Mouse (Mus musculus): ENCODE results near the gene E2f4. TPM values are rescaled to one million over a fixed set of nuclear protein-coding genes. Genes with fewer than 3 reads are reported as not detected.

The E2f4 gene
- 10 to 100 TPM; 57.3 to 62.0 TPM for total RNA-seq (2023)

GRCm38 (mm10) chr8:105297511-105298192, at the start of gene E2f4:
TSS of gene E2f4 (plus strand) at chr8:105297663.

GRCm38 (mm10) chr8:105254966-105255350, 42.5 kb upstream of the E2f4 start, which contains the start of gene B3gnt9:
TSS of gene B3gnt9 (minus strand) at chr8:105255153.

GRCm38 (mm10) chr8:105264024-105264982, 33.2 kb upstream of the E2f4 start, which contains the start of the genes Tradd and Fbxl8:
TSS of gene Tradd (minus strand) at chr8:105264609.
TSS of gene Fbxl8 (plus strand) at chr8:105264648.

GRCm38 (mm10) chr8:105269461-105269947, 28.0 kb upstream of the E2f4 start, which contains the start of gene Hsf4:
TSS of gene Hsf4 (plus strand) at chr8:105269801.

GRCm38 (mm10) chr8:105275840-105276239, 21.6 kb upstream of the E2f4 start, which contains the start of gene Nol3:
TSS of gene Nol3 (plus strand) at chr8:105276140.

GRCm38 (mm10) chr8:105289805-105290460, 7.5 kb upstream of the E2f4 start, which contains the start of gene 4931428F04Rik:
TSS of gene 4931428F04Rik (minus strand) at chr8:105289864.

GRCm38 (mm10) chr8:105295895-105296573, 1.4 kb upstream of the E2f4 start, which contains the start of gene Exoc3l:
TSS of gene Exoc3l (minus strand) at chr8:105296101.

GRCm38 (mm10) chr8:105305211-105306145, 8.0 kb downstream of the E2f4 start, which contains the start of gene Elmo3:
TSS of gene Elmo3 (plus strand) at chr8:105305601.

GRCm38 (mm10) chr8:105326141-105326672, 28.7 kb downstream of the E2f4 start, which contains the start of the genes Lrrc29 and Tmem208:
TSS of gene Lrrc29 (minus strand) at chr8:105326278.
TSS of gene Tmem208 (plus strand) at chr8:105326354.

GRCm38 (mm10) chr8:105347428-105348221, 50.2 kb downstream of the E2f4 start, which contains the start of gene Fhod1:
TSS of gene Fhod1 (minus strand) at chr8:105347953.

GRCm38 (mm10) chr8:105348450-105349095, 51.1 kb downstream of the E2f4 start, which contains the start of gene Slc9a5:
TSS of gene Slc9a5 (plus strand) at chr8:105348843.

Other genes starting within 250 kb of the E2f4 start
- gene Ces3a, start 249.1 kb upstream of the E2f4 start, total RNA-seq (2023) = not detected
- not detected for gene Ces3b, start 213.9 kb upstream of the E2f4 start, total RNA-seq (2023)
- not detected for gene Ces4a, start 165.9 kb upstream of the E2f4 start, total RNA-seq (2023)
- gene Cbfb, start 127.0 kb upstream of the E2f4 start, total RNA-seq (2023) = 10 to 100 TPM; 79.9 to 88.1 TPM
- 10 to 100 TPM; 44.9 to 46.8 TPM for gene D230025D16Rik, start 72.5 kb upstream of the E2f4 start, total RNA-seq (2023)
- gene B3gnt9, start 42.5 kb upstream of the E2f4 start, total RNA-seq (2023) = under 1 TPM; 0.21 to 0.42 TPM
- 10 to 100 TPM; 24.2 to 28.7 TPM for gene Tradd, start 33.1 kb upstream of the E2f4 start, total RNA-seq (2023)
- 1 to 10 TPM; 6.5 to 6.8 TPM for gene Fbxl8, start 33.0 kb upstream of the E2f4 start, total RNA-seq (2023)
- gene Hsf4, start 27.9 kb upstream of the E2f4 start, total RNA-seq (2023) = 1 to 10 TPM in 1 of 2 experiments, under 1 TPM in 1; 0.43 to 1.1 TPM
- gene Nol3, start 21.5 kb upstream of the E2f4 start, total RNA-seq (2023) = not detected
- 1 to 10 TPM; 1.5 to 3.4 TPM for gene 4931428F04Rik, start 7.8 kb upstream of the E2f4 start, total RNA-seq (2023)
- 1 to 10 TPM in 1 of 2 experiments, not detected in 1; 1.6 TPM for gene Exoc3l, start 1.6 kb upstream of the E2f4 start, total RNA-seq (2023)
- gene Elmo3, start 7.9 kb downstream of the E2f4 start, total RNA-seq (2023) = 1 to 10 TPM in 1 of 2 experiments, under 1 TPM in 1; 0.64 to 1.4 TPM
- 1 to 10 TPM; 3.6 to 4.0 TPM for gene Lrrc29, start 28.6 kb downstream of the E2f4 start, total RNA-seq (2023)
- 10 to 100 TPM; 37.7 to 41.4 TPM for gene Tmem208, start 28.7 kb downstream of the E2f4 start, total RNA-seq (2023)
- gene Fhod1, start 50.3 kb downstream of the E2f4 start, total RNA-seq (2023) = 100 to 1,000 TPM in 1 of 2 experiments, 10 to 100 TPM in 1; 97.1 to 105 TPM
- 1 to 10 TPM; 1.4 to 2.1 TPM for gene Slc9a5, start 51.2 kb downstream of the E2f4 start, total RNA-seq (2023)
- under 1 TPM; 0.49 to 0.50 TPM for gene Plekhg4, start 75.6 kb downstream of the E2f4 start, total RNA-seq (2023)
- gene Kctd19, start 115.8 kb downstream of the E2f4 start, total RNA-seq (2023) = 1 to 10 TPM; 1.3 to 1.7 TPM
- gene Lrrc36, start 115.9 kb downstream of the E2f4 start, total RNA-seq (2023) = not detected
- gene Tppp3, start 173.9 kb downstream of the E2f4 start, total RNA-seq (2023) = 100 to 1,000 TPM; 330 to 336 TPM
- gene Zdhhc1, start 199.2 kb downstream of the E2f4 start, total RNA-seq (2023) = 1 to 10 TPM; 7.5 to 7.6 TPM
- not detected for gene Hsd11b2, start 221.1 kb downstream of the E2f4 start, total RNA-seq (2023)